Mouse (Mus musculus): ENCODE measurements around the gene Kcnq2. TPM values are rescaled to one million over a fixed set of nuclear protein-coding genes. Genes with fewer than 3 reads are reported as not detected.

Gene Kcnq2
- polyA plus RNA-seq (2012; rRNA removed), result 19.1 and 19.2 TPM in 2 replicates

DNA sequence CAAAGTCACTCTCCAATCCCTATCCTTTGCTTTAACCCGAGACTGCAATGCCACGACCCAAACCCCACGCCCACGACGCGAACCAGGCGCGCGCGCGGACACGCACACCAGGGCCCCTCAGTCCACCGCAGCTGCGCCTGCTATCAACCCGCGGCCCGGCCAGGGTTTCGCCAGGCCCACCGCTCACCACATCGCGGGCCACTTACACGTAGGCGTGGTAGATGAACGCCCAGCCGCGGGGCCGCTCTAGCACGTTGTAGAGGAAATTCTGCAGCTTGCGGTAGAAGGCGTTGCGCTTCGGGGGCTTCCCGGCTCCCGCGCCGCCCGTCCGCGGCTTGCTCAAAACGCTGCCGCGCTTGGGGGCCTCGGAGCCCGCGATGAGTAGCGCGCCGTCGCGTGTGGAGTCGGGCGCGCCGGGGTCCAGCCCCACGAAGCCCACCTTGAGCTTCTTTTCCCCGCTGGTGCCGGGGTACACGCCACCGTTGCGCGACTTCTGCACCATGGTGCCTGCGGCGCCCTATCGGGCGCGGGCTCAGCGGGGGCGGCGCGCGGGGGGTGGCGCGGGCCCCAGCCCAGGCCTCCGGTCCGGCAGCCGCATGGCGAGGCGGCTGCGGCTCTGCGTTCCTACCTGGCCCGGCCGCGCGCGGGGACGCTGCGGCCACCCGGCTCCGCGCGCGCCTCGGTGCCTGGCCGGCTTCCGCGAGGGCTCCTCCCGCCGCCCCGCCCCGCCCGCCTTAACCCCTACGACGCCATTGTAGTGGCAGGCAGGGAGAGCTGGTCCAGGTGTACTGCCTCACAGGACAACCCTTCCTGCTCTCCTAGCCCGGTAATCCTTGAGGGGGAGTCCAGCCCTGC, at the start of gene Kcnq2:
Gene Kcnq2, minus strand, starts transcription at position 710 of the 855 bp plus-strand sequence.

DNA sequence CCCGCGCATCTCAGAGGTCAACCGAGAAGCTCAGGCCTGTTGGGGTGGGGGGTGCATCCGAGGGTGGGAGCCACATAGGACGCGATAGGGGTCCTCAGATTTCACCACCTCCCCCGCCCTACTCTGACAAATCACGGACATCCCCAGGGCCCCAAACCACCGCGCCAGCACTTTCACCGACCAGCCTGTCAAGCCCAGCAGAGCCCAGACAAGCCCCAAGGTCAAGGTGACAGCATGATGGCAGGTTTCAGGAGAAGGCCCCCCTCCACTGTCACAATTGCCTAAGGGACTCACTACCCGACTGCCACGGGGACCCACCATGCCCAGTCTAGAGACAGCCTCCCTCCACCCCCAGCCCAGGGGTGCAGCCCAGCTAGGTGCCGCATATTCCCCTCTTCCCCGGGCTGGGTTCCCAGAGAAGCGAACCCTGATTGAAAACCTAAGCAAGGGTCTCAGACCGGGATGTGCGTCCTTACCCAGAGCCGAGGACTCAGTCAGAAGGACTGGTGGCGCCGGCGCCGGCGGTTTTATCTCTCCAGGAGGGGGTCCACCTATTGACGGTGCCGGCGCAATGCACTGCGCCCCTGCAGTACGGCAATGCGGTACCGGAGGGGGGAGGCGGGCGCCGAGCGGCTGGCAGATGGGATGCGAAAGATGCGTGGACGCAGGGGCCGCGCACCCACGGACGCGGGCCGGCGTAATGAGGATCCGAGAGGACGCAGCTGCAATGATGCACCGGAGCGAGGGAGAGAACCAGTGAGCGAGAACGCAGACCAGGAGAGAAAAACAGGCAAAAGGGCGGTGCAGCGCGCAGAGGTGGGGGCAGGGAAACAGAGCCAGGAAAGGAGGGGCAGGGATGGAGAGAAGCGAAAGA, 21.4 kb upstream of the Kcnq2 start, which contains the start of gene Eef1a2:
Gene Eef1a2, minus strand, starts transcription at position 767 of the 874 bp plus-strand sequence.

DNA sequence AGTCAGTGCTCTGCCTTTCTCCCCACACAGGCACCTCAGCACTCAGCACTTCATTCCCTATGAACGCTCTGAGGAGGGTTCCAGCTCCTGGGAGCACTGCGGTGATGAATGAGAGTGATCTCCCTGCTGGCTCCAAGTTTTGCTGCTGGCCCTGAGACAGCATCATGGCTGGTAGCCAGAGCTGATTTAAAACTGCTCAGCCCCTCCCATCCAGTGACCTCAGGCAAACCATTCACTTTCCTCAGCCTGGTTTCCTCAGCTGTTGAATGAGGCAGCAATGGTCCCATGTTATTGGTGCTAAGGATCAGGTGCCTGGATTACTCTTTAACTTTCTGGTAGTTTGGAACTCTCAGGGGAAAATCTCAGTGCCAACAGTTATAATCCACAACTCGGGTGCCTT, 91.7 kb downstream of the Kcnq2 start, which contains the start of gene Chrna4:
Gene Chrna4, minus strand, starts transcription at position 110 of the 400 bp plus-strand sequence.

Other genes starting within 250 kb of the Kcnq2 start
- gene Ythdf1, start 214.4 kb downstream of the Kcnq2 start, polyA plus RNA-seq (2012; rRNA removed), result 41.1 and 71.1 TPM in 2 replicates
- 0.29 and 0.41 TPM in 2 replicates for gene Birc7, start 206.3 kb downstream of the Kcnq2 start, polyA plus RNA-seq (2012; rRNA removed)
- gene Nkain4, start 180.6 kb downstream of the Kcnq2 start, polyA plus RNA-seq (2012; rRNA removed), result 40.6 and 50.9 TPM in 2 replicates
- gene Arfgap1, start 168.1 kb downstream of the Kcnq2 start, polyA plus RNA-seq (2012; rRNA removed), result 68.6 and 83.8 TPM in 2 replicates
- gene Col20a1, start 148.8 kb downstream of the Kcnq2 start, polyA plus RNA-seq (2012; rRNA removed), result 0.67 and 1.9 TPM in 2 replicates
- 10.2 and 12.9 TPM in 2 replicates for gene Chrna4, start 91.8 kb downstream of the Kcnq2 start, polyA plus RNA-seq (2012; rRNA removed)
- gene Eef1a2, start 21.7 kb upstream of the Kcnq2 start, polyA plus RNA-seq (2012; rRNA removed), result 6.3 and 8.5 TPM in 2 replicates
- 169 and 247 TPM in 2 replicates for gene Ppdpf, start 51.9 kb upstream of the Kcnq2 start, polyA plus RNA-seq (2012; rRNA removed)
- gene Ptk6, start 67.5 kb upstream of the Kcnq2 start, polyA plus RNA-seq (2012; rRNA removed), result 0.02 TPM in 1 of 2 replicates, not detected in the other
- gene Srms, start 77.9 kb upstream of the Kcnq2 start, polyA plus RNA-seq (2012; rRNA removed), result 0.05 and 0.17 TPM in 2 replicates
- gene Fndc11, start 84.7 kb upstream of the Kcnq2 start, polyA plus RNA-seq (2012; rRNA removed), result 0.13 and 0.20 TPM in 2 replicates
- 1.7 and 2.9 TPM in 2 replicates for gene Helz2, start 106.7 kb upstream of the Kcnq2 start, polyA plus RNA-seq (2012; rRNA removed)
- gene Gmeb2, start 152.7 kb upstream of the Kcnq2 start, polyA plus RNA-seq (2012; rRNA removed), result 21.5 and 33.3 TPM in 2 replicates
- 166 and 354 TPM in 2 replicates for gene Stmn3, start 179.2 kb upstream of the Kcnq2 start, polyA plus RNA-seq (2012; rRNA removed)
- 98.4 and 116 TPM in 2 replicates for gene Rtel1, start 184.4 kb upstream of the Kcnq2 start, polyA plus RNA-seq (2012; rRNA removed)
- gene Zgpat, start 229.6 kb upstream of the Kcnq2 start, polyA plus RNA-seq (2012; rRNA removed), result 63.2 and 85.0 TPM in 2 replicates
- gene Arfrp1, start 230.1 kb upstream of the Kcnq2 start, polyA plus RNA-seq (2012; rRNA removed), result 86.3 and 95.1 TPM in 2 replicates
- gene Lime1, start 244.8 kb upstream of the Kcnq2 start, polyA plus RNA-seq (2012; rRNA removed), result 38.4 and 60.0 TPM in 2 replicates